Mouse (Mus musculus) embryonic stem cell, embryonic (primary cell): ENCODE results near the gene Slc24a3.

Source experiments
- CTCF ChIA-PET, 4 experiments: fragments of 300-600 bp in 2 of 4; fragments of 350-600 bp in 2 of 4; sonication (Branson Sonifier 250); formaldehyde crosslinking; loops; one replicate each; lab custom pipeline; 2022; ENCODE audit warnings: inconsistent platforms in 2 of 4; lab: Charles Lee
- POLR2A ChIA-PET, 4 experiments: fragments of 300-600 bp in 2 of 4; fragments of 350-600 bp in 2 of 4; sonication (Branson Sonifier 250); formaldehyde crosslinking; loops; one replicate each; lab custom pipeline; 2022; ENCODE audit warnings: antibody characterized with exemption in 4 of 4, inconsistent platforms in 1 of 4; lab: Charles Lee

The Slc24a3 gene

GRCm38 (mm10) chr2:145188828-145189227, 21.3 kb downstream of the Slc24a3 start:
- ChIA-PET POLR2A (no interaction called here), CTCF (no interaction called here)

- POLR2A ChIA-PET = no interaction called here
These were observed 28.5 kb downstream of the Slc24a3 start for GRCm38 (mm10) chr2:145196043-145196442.

DNA sequence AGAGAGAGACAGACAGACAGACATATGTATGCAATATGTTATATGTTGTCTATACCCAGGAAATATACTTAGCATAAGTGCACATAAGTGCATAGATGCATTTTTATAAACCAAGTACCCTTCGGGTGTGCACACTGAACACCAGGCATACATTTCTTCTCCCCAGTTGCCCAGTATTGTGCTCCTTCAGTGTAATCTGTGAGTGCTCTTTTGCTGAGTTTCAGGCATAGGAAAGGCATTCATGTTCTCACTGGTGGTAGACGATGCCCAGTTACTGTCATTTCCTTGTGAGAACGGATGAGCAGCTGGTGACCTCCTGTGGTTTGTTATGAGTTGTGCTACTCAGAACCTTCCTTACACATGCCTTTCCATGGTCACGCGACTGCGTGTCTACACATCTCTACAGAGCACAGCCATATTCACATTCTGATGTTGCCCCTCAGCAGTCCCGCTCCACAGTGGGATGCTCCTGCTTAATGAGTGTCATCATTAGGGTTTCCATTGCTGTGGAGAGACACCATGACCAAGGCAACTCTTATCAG, 29.0 kb downstream of the Slc24a3 start:
- ChIA-PET CTCF (no interaction called here), POLR2A (no interaction called here)

More at GRCm38 (mm10) chr2:145196043-145196442, 28.5 kb downstream of the Slc24a3 start:
- CTCF ChIA-PET = interaction anchor here in 1 of 4 experiments (0.6 kb wide), 1 partner anchor 37 kb away, joined by 3 read pairs; no protein-coding TSS in a partner anchor

DNA sequence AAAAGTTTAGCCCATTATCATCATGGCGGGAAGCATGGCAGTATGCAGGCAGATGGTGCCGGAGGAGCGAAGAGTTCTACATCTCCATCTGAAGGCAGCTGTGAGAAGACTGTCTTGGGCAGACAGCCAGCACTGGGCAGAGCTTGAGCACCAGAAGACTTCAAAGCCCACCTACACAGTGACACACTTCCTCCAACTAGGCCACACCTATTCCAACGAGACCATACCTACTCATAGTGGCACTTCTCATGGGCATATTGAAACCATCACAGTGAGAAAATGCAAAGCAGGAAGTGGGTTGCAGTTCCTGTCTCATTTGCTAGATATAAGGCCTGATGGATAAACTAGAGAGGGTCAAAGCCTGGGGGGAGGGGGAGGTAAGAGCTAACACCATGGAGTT, 29.5 kb downstream of the Slc24a3 start:
- ChIA-PET CTCF (no interaction called here), POLR2A (no interaction called here)

DNA sequence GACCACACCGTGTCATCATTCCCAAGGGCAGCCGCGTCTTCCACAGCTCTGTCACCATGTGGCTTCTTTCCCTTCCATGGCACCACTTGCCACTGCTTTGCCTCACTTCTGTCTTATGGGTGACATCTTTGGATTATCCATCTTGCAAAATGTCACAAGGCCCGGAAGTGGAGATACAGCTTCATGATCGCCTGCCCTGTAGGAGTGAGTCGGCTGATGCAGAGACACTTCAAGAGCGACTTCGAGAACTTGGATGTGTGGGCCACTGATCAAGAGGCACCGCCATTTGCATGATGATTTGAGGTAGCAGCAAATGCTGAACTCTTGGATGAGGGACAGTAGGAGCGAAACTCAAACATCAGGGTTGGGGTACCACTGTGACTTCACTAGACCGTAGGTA, 46.0 kb downstream of the Slc24a3 start:
- POLR2A ChIA-PET = no interaction called here

DNA sequence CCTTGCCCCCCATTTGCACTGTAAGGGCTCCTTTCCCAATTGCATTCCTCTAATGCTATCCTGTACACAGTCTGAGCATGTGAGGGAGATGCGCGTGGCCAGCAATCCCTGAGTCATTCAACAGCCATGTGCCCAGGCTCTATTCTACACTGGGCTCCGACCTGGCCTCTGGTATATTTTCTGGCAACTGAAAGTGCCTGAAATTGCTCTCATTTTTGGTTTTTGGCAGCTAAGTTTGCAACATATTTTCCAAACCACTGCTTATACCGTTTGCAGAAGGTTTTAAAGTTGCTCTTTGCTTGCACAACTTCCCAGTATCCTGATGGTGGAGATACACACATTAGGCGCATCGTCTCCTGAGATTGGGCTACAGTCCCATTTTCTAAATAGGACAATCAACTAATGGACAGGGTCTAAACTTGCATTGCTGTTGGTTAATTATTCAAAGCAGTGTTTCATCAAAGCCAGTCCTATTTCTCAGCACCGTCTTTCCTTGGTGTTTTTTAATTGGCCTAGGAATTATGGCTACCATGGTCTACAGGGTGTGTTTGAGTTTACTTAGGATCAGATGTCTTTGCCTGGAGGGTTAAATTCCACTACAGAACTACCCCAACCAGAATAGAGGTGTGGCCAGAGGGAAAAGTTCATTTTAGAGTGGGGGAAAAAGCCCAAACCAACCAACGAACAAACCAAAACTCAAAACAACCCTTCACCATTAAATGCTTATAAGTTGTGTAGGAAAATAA, 46.7 kb downstream of the Slc24a3 start:
- POLR2A ChIA-PET = no interaction called here
- CTCF ChIA-PET = no interaction called here

More for the DNA sequence above, 46.0 kb downstream of the Slc24a3 start:
- CTCF ChIA-PET = no interaction called here

- ChIA-PET CTCF (no interaction called here), POLR2A (no interaction called here)
These were observed 49.0 kb downstream of the Slc24a3 start for GRCm38 (mm10) chr2:145216580-145216979.

GRCm38 (mm10) chr2:145217422-145217821, 49.9 kb downstream of the Slc24a3 start:
- POLR2A ChIA-PET = no interaction called here
- CTCF ChIA-PET = no interaction called here

DNA sequence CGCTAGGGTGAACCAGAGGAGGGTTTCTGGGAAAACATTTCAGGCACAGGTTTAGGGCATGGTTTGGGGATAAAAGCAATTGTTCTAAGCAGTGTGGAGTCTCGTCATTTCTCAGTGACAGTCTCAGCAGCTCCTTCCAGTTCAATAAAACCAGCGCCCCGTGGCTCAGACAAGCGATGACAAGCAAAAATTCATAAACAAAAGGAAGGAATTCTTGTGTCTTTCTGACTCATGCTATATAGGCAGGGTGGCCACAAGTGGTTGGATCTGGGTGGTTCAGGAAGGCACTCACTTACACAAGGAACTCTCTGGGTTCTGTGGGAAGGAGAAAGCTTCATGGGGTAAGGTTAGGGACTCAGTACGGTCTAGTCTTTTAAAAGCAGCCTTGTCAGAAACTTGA, 51.7 kb downstream of the Slc24a3 start:
- CTCF ChIA-PET = no interaction called here

DNA sequence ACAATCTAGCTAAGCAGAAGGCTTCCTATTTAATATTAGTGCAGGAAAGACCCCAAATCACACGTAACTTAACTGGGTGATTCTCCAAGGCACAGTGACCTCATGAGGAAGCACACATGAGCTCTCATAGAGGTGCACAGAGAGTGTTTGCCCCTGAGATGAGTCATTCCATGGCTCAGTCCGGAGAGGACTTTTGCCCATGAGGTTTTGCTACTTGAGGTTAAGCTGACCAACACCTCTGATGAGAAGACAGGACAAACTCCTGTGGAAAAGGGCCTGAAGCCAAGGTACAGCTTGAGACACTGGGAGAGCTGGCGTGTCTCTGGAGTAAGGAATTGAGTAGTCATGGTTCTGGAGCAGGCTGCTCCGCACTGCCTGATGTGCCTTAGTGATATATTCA, 56.1 kb downstream of the Slc24a3 start:
- POLR2A ChIA-PET = no interaction called here

More for the DNA sequence above, 51.7 kb downstream of the Slc24a3 start:
- POLR2A ChIA-PET = no interaction called here

GRCm38 (mm10) chr2:145225640-145226039, 58.1 kb downstream of the Slc24a3 start:
- ChIA-PET CTCF (no interaction called here), POLR2A (no interaction called here)

More for the DNA sequence above, 56.1 kb downstream of the Slc24a3 start:
- CTCF ChIA-PET = no interaction called here

DNA sequence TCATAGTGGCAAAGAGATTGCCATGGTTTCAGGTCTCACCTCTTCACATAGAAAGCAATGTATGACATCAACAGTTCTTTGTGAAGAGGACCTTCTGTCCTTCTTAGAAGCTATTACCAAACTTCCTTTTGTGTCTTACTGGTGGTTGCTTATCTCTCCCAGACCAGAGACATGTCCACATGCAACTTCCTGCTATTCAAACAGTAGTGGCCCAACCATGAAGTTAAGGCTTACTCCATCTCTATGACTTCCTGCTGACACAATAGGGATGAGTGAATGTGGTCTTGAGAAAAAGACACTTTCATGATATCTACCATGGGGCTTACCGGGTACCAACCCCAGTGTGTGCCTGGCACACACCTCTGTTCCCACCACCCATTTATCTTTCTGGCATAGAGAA, 58.5 kb downstream of the Slc24a3 start:
- CTCF ChIA-PET = no interaction called here
- POLR2A ChIA-PET = no interaction called here

DNA sequence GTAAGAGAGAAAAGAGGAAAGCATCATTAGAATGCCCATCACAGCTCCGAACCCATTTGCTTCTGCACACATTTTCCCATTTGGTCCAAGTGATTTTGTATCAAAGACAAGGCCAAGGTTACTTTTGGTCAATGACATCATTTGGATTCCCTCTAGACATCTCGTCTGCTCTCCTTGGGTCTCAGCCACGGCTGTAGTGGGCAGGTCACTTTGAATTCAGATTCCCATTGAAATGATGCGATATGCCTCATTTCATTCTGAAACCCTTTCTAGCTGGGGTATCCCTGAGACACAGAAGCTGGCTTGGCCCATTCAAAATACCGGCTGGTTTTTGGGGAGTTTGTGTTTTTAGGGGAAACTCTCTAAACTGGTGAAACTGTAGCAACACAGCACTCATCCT, 59.8 kb downstream of the Slc24a3 start:
- ChIA-PET CTCF (no interaction called here), POLR2A (no interaction called here)

DNA sequence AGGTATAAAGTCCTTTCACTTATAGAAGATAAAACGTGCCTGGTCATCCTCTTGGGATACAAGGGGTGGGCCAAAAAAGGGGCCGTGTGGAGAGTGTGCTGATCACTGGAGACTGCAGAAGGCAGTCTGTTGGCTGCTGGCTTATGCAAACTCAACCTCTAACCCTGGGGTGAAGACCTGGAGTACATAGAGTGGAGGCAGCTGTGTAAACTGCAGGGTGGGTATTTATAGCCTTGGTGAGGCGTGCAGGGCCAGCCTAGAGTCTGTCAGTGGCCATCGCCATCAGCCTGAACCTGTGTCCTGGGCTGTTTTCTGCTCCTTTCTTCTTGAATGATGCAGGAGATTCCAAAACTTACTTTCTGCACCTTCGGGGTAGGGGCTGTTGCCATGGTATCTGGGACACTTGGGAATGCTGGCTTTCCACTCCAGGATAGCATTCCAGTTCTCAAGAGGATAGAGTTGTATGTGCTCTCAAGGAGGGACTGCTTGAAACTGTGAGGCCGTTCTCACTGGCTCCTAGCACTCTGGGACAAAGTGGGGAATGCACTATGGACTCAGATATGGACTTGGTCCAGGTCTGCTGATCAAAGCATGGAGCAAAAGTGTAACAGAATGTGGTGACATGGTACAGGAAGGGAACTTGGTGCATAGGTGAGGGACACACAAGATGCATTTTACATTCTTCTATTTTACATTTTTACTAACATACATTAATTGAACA, 65.4 kb downstream of the Slc24a3 start:
- POLR2A ChIA-PET = no interaction called here
- CTCF ChIA-PET = no interaction called here

DNA sequence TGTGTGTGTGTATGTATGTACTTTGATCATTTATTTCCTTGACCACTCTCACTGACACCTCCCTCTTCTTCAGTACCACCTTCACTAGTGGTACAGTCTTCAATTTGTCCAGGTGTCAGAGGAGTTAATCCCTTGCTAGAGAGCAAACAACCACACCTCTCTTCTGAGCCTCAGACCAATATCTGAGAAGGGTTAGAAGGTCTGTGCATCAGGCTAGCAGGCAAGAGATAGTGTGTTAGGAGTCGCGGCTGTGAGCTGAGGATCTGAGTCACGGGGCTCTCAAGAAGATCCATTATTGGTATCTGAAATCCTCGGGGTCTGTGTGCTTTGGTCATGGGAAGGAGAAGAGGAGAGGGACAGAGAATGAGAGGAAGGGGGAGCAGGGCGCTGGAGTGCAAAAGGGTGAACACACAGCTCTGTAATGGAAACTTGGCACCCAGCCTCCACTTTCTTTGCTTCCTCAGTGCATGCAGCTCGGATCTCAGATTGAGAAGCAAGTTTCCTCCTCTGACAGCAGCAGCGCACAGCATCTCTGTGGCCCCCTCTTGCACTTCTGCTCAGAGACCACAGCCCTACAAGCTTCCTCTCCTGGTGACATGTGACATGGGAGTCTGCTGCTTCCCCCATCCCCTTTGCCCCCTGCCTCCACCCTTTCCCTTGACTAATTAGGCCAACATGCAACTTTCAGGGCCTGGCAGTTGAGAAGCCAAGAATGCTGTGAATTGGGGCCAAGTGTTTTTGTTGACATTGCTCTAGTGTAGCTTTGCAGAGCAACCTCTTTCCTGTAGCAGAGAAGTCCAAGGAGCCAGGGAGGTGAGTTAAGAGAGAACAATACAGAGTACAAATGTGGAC, 66.2 kb downstream of the Slc24a3 start:
- CTCF ChIA-PET = no interaction called here
- POLR2A ChIA-PET = interaction anchor here in 1 of 4 experiments (1.4 kb wide), 1 partner anchor 10 kb away, joined by 3 read pairs; no protein-coding TSS in a partner anchor

GRCm38 (mm10) chr2:145246384-145246783, 78.8 kb downstream of the Slc24a3 start:
- POLR2A ChIA-PET = no interaction called here
- CTCF ChIA-PET = no interaction called here

DNA sequence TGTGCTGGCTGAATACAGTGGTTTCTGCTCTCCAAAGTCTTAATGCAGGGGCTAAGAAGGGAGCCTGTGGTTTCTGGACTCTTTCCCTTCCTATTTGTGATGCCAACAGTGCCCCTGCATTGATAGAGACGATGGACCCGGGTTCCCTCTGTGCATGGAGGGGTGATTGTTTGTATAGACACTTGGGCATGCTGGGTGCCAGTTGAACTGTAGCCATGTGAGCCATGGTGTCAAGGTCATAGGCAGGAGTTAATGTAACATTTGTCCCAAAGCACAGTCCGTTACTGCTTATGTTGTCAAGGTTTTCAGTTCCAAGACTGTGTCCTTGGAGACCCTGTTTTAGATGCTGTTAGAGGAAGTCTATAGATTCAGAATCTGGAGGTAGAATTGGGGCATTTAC, 80.6 kb downstream of the Slc24a3 start:
- ChIA-PET CTCF (no interaction called here), POLR2A (no interaction called here)

GRCm38 (mm10) chr2:145257332-145257731, 89.8 kb downstream of the Slc24a3 start:
- CTCF ChIA-PET = no interaction called here
- POLR2A ChIA-PET = no interaction called here

DNA sequence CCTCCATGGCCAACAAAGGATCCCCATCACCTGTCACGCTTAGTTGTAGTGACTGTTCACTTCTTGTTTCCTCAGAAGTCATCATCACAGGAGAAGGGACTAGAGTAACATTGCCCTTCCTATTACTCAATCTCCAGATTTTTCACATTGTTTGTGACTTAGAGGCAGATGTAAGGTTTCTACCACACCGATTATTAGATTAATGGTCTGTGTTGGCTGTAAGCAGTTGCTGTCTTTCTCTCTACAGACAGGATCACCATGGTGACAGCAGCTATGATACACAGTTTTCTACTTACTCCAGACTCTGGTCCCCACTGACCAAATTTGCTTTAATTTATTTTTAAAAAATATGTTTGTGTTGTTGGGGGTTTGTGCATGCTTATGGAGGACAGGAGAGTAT, 90.3 kb downstream of the Slc24a3 start:
- POLR2A ChIA-PET = no interaction called here
- CTCF ChIA-PET = no interaction called here

DNA sequence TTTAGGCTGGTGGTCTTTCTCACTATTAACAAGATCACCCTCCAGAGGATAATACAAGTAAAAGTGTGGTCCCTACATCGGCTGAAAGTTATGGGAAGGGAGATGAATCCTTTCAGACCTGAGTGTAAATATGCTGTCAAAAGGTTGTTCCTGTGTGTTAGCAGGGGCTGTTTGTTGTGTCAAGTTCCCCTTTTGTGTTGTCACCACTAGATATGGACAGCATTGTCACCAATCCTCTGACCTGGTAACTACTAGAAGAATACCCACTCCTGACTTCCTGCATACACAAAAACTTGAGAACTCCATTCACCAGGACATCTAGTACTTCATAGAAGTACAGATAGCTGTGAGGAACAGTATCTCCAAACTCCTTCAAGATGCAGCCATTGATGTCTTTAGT, 93.0 kb downstream of the Slc24a3 start:
- ChIA-PET CTCF (no interaction called here), POLR2A (no interaction called here)
